Mouse (Mus musculus) limb, embryonic 15.5 days (tissue): Measurements from ENCODE around the gene Nsun6. TPM values are rescaled to one million over a fixed set of nuclear protein-coding genes. Genes with fewer than 3 reads are reported as not detected.

ENCODE experiments used
- ATAC-seq: fragments of 200-750 bp; cut with Nextera tagmentation; 2 replicates; pipeline ENCODE4 v1.8.0; 2017; ENCODE audit warnings: low read depth, moderate TSS enrichment; ENCODE audit not compliant: insufficient number of reproducible peaks, low FRiP score, low TSS enrichment
- H3K27ac ChIP-seq: fragments of 300-500 bp; sonication (generic); 2 replicates; pipeline ENCODE4 v1.5.1; 2015; ENCODE audit warnings: moderate library complexity, mild to moderate bottlenecking, inconsistent platforms
- H3K27me3 ChIP-seq: fragments of 300-500 bp; sonication (generic); 2 replicates; pipeline ENCODE4 v1.6.1; 2015; ENCODE audit warnings: inconsistent platforms
- H3K36me3 ChIP-seq: fragments of 300-500 bp; sonication (generic); 2 replicates; pipeline ENCODE4 v1.6.1; 2015; ENCODE audit warnings: inconsistent platforms
- H3K4me1 ChIP-seq: fragments of 300-500 bp; sonication (generic); 2 replicates; pipeline ENCODE4 v1.6.1; 2015; ENCODE audit warnings: inconsistent platforms
- H3K4me2 ChIP-seq: fragments of 300-500 bp; sonication (generic); 2 replicates; pipeline ENCODE4 v1.6.1; 2015; ENCODE audit warnings: mild to moderate bottlenecking, inconsistent platforms
- H3K4me3 ChIP-seq: fragments of 300-500 bp; sonication (generic); 2 replicates; pipeline ENCODE4 v1.5.1; 2015; ENCODE audit warnings: mild to moderate bottlenecking, inconsistent platforms
- H3K9ac ChIP-seq: fragments of 300-500 bp; sonication (generic); 2 replicates; pipeline ENCODE4 v1.6.1; 2015; ENCODE audit warnings: inconsistent platforms
- H3K9me3 ChIP-seq: fragments of 300-500 bp; sonication (generic); 2 replicates; pipeline ENCODE4 v1.6.1; 2016; ENCODE audit warnings: inconsistent platforms
- WGBS: fragments of 180-500 bp; shearing (Covaris S2); methylation state at CpG from one replicate; pipeline ENCODE4 v1.1.7; 2015; 5-methylcytosine and 5-hydroxymethylcytosine counted together
- polyA plus RNA-seq: library from polyadenylated mRNA; unstranded; fragments of >200 nt; fragmentation: Nextera tagmentation; extraction: Ambion mirVana; gene quantifications from 2 replicates; pipeline ENCODE4 v1.2.1, GENCODE M21; 2015

Gene Nsun6
- polyA plus RNA-seq, 1 experiment from 2014 or later, result 12.9 TPM

DNA sequence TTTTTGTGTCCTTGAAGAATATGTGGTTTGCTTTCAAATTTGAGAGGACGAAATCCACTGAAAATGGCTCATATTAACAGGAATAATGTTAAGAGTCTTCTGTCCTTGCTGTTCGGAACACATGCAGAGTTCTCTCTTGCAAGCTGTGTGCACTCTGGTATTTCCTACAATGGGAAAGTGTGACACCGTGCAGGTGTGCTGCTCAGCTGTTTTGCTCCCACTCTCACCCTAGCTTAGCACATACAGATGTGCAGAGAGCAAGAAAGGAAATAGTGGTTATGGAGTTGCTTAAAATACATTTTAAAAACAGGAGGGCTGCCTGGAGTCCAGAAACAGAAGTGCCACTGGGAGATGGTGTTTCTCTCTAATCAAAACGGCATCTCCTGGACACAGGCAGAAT, 65.5 kb downstream of the Nsun6 start:
- Histone ChIP-seq H3K27ac (no peak overlapping the region), H3K4me2 (no peak overlapping the region), H3K27me3 (no peaks in the 10 kb centered on the region), H3K9me3 (no peaks in the 10 kb centered on the region), H3K9ac (no peak overlapping the region), H3K4me1 (no peaks in the 10 kb centered on the region; the same call in 1 of the 2 replicates), H3K4me3 (no peak overlapping the region), H3K36me3 (0 out of 2 replicates have a peak, but pooled peaks cover 5% of the 10 kb centered on the region)
- WGBS, result 45% methylated on average over 4 of the region's 4 CpGs
- ATAC-seq, result no peak

DNA sequence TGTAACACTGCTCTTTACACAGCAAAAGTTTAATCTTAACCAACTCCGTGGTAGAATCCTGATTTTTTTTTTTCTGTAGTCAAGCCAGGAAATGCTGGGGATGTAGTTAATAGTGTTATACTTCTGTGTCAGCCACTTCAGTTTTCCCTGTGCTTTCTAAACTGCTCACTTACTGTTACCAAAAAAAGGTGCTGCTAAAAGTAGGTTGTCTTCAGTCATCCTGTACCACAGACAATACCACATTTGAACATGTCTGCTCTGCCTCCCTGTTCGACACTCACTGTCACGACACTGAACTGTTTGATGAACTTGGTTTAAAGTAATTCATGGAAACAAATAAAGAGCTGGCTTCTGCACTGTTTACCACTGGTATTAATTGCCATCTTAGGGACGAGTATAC, 66.4 kb downstream of the Nsun6 start:
- Histone ChIP-seq H3K9me3 (no peaks in the 10 kb centered on the region), H3K4me1 (no peaks in the 10 kb centered on the region; the same call in 1 of the 2 replicates), H3K4me2 (no peak overlapping the region), H3K4me3 (no peak overlapping the region), H3K27ac (no peak overlapping the region), H3K27me3 (no peaks in the 10 kb centered on the region), H3K9ac (no peak overlapping the region), H3K36me3 (0 out of 2 replicates have a peak, but pooled peaks cover 5% of the 10 kb centered on the region)
- 72% methylated on average over 4 of the region's 4 CpGs for WGBS
- ATAC-seq, result no peak

DNA sequence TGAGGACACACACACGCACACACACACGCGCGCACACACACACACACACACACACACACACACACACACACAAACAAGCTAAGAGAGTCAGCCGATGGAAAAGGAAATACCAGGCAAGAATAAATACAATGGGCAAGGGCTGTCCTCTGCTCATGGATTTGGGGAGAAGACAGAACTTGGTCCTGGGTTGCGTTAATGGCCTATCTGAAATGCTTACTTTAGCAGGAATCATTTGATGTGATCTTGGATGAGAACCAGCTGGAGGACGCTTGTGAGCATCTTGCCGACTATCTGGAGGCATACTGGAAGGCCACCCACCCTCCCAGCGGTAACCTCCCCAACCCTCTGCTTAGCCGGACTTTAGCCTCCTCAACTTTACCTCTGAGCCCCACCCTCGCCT, 70.8 kb downstream of the Nsun6 start:
- H3K9me3 ChIP-seq, result no peaks in the 10 kb centered on the region
- no peaks in the 10 kb centered on the region for H3K27me3 ChIP-seq
- H3K9ac ChIP-seq, result no peak overlapping the region
- no peaks in the 10 kb centered on the region for H3K4me1 ChIP-seq
- 0 out of 2 replicates have a peak, but pooled peaks cover 5% of the 10 kb centered on the region for H3K36me3 ChIP-seq
- 85% methylated on average over 11 of the region's 11 CpGs for WGBS
- H3K4me2 ChIP-seq, result no peak overlapping the region
- no peak for ATAC-seq
- no peak overlapping the region for H3K4me3 ChIP-seq
- H3K27ac ChIP-seq, result no peak overlapping the region

DNA sequence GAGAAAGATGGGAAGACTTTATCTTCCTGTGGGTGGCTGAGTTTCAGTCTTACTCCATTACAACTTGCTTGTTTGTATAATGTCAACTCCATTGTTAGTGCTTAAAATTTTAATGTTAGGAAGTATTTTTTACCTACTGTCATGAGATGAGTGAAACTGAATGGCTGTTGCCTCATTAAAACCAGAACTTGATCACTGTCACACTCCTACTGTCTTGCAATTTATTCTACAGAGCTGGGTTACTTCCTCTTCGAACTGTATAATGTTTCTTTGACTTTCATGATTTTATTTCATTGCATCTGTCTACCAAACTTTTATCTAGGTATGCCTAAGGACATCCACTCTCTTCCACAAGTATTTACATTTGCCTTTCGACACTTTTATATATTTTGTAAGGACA, 93.4 kb downstream of the Nsun6 start:
- no peaks in the 10 kb centered on the region for H3K9me3 ChIP-seq
- WGBS, result 92% methylated on average over 2 of the region's 2 CpGs

DNA sequence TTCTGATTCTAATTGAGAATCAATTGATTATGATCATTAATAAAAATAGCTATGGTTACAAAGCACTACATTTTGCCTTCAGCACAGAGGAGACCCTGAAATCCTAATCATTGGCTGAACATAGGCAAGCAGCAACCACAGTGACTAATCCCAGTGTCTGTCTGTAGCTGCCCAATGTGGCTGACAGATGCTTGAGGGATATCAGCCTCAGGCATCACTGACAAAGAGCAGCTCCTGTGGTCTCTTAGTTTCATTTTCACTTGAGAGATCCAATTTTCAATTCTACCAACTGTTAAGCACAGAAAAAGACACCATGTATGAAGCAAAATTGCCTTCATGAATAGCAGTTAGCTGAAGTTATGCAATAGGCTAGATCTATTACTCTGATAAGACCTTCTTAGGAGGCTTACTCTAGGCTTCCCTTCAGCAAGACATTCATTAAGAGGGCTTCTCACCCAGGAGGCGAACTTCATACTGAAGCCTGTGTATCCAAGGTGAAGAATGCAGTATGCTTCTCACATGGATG, 93.8 kb downstream of the Nsun6 start:
- Histone ChIP-seq H3K36me3 (no peaks in the 10 kb centered on the region), H3K27ac (no peak overlapping the region), H3K4me2 (no peak overlapping the region), H3K9ac (no peak overlapping the region), H3K4me3 (no peak overlapping the region), H3K27me3 (no peaks in the 10 kb centered on the region), H3K9me3 (no peaks in the 10 kb centered on the region), H3K4me1 (no peaks in the 10 kb centered on the region)
- no peak for ATAC-seq
- 68% methylated on average over 1 of the region's 1 CpGs for WGBS

More for the DNA sequence above, 93.4 kb downstream of the Nsun6 start:
- Histone ChIP-seq H3K27me3 (no peaks in the 10 kb centered on the region), H3K4me1 (no peaks in the 10 kb centered on the region), H3K27ac (no peak overlapping the region), H3K4me2 (no peak overlapping the region), H3K4me3 (no peak overlapping the region), H3K36me3 (no peaks in the 10 kb centered on the region), H3K9ac (no peak overlapping the region)
- no peak for ATAC-seq

DNA sequence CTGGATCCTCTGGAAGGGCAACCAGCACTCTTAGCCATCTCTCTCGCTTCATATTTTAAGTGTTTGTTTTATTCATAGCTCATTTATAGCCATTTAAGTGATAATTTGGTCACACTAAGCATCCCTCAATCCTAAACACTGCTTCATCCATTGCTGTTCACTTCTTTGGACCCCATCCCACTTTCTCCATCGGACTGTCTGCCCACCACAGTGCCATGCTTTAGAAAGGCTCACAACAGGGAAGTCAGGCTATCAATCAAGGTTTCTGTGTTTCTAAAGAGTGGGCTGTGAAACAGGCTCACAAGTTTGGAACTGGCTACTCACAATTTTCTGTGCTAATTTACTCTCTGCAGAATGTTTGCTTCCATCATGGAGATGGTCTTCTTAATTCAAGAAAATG, 101.8 kb downstream of the Nsun6 start:
- WGBS, result 87% methylated on average over 2 of the region's 2 CpGs

More for the DNA sequence above, 101.8 kb downstream of the Nsun6 start:
- no peaks in the 10 kb centered on the region for H3K36me3 ChIP-seq
- H3K4me1 ChIP-seq, result no peaks in the 10 kb centered on the region
- H3K9me3 ChIP-seq, result no peaks in the 10 kb centered on the region
- no peak for ATAC-seq
- no peaks in the 10 kb centered on the region for H3K27me3 ChIP-seq
- no peak overlapping the region for H3K9ac ChIP-seq
- H3K27ac ChIP-seq, result no peak overlapping the region
- H3K4me3 ChIP-seq, result no peak overlapping the region
- no peak overlapping the region for H3K4me2 ChIP-seq

Other genes with a start within 250 kb of the Nsun6 start
- gene Arl5b, start 5.7 kb downstream of the Nsun6 start, polyA plus RNA-seq, result 32.2 and 32.8 TPM in 2 replicates